Mouse (Mus musculus) cerebellum, adult 11-12 months (tissue): ENCODE results near the gene Tmem59.

Experiments used
- DNase-seq: peaks from one replicate; pipeline ENCODE4 v3.0.0; 2022

The Tmem59 gene

DNA sequence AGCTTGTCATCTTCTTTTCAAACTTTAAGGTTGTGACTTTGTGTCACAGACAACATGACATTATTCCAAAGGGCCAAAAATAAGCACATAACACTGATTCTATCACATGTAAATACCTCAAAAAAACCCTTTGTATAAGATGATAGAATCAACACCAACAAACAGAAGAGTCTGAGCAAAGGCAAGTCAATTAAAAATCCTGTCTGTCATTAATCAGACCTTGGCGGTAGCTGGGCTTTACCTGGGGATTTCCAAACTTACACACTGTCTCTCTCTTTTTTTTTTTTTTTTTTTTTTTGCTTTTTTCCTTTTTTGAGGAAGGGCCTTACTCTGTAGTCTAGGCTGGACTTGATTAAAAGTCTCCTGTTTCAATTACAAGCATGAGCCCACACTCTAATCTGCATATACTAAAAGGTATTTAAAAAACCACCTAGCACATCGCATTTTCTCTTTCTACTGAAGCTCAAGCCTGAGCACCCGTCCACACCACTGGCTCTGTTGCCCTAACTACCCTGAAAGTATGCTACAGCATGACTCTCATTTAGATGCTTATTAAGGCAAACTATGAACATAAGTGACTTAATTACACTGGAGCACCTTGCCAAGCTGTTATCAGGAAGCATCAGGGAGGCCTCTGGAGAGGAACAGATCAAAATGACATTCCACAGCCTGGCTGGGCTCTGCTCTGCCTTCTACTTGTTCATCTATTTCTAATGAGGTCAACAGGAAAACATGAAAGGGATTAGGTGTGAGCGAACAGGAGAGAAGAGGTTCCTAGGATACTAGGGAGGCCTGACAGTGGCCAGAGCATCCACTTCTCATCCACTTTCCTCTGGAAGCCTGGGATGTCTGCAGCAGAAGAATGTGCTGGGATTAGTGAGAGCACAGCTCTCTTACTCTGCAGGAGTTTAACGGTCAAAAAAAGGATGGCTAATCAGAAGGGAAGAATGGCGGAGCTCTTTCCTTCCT lies 65.5 kb downstream of the Tmem59 start:
- DNase-seq, result no peak

DNA sequence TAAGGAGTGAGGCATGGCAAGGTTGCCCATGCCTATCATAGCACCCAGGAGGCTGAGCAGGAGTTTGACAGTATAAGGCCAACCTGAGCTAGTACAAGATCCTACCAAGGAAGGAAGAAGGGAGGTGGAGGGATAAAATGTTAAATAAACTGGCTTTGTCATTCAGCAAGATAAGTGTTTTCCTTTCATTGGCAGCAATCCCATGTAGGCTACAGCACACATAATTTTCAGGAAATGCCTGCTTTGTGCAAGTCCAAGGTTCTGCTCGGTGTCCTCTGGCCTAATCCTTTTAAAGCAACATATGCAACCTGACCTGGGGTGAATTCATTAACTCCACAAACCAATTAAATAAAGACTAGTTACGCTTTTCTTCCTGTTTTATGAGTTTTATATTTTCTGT lies 67.2 kb downstream of the Tmem59 start:
- no peak for DNase-seq

- DNase-seq, result no peak
These were observed 67.8 kb downstream of the Tmem59 start for GRCm38 (mm10) chr4:107246040-107246439.

DNA sequence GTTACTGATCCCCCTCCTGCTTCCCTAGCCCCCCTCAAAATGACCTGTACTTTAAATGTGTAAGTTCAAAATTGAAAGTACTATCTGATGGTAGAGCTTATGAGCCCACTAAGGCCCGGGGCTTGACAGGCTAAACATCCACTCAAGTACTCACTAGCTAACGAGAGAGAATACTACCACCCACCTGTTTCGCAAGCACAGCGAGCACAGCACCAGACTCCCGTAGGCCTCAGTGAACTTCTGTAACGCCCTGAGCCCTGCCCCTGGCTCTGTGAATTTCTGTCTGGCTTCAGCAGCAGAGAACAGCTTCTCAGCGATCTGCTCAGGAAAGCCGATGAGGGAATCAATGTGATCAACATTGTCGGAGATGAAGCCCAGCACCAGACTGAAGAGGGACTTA lies 68.9 kb downstream of the Tmem59 start:
- no peak for DNase-seq

DNA sequence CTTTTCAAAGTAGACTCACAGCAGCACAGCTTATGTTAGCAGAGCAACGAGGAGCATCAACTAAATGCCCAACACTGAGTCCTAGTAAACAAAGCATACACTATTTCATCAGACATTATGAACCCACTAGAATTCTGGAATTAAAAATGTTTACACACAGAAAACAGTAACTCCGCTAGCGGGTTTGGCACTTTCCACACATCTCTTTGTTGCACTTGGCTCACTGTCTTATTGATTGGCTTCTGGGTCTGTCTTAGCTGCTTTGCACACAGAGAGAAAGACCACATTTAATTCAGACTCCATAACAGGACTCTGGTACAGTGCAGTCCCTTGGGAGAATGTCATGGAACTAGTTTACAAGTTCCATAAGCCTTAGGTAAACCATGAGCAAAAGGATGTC lies 69.9 kb downstream of the Tmem59 start:
- no peak for DNase-seq

DNA sequence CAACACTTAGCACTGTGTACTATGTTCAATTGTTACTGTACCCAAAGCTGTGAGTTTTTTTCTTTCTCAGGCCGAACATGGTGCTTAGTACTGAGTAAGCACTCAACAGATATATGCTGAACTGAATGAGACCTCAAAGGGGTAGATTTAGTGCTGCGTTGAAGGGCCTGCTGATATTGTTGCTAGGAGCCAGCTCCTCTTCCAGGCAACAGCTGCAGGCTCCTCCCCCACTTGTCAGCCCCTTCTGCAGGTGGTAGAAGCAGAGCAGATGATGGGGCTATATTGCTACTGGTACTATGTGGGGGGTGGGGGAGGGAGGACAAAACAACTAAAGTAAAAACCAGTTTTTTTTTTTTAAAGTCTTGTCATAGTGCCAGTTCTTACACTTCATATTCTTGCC lies 71.3 kb downstream of the Tmem59 start:
- DNase-seq, result peak; percentile 14

DNA sequence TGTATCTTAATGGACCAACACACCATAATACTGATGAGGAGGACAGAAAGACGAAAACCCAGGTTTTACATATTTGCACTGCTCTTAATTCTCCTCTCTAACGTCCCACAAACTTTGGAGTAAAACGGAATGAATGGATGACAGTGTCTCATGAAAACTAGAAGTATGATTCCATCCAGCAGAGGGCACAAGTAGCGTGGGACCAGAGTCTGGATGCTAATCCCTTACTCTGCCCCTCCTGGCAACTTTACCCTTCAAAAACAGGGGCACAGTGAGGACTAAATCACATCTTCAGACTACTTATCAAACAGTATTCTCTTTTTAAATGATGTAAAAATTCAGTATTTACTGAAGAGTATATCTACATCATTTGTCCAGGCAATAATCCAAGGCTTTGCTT lies 72.3 kb downstream of the Tmem59 start:
- DNase-seq, result peak; percentile 14
